Mouse (Mus musculus) left cerebral cortex, postnatal 4 days (tissue): ENCODE results near the gene Inca1. TPM values are rescaled to one million over a fixed set of nuclear protein-coding genes. Genes with fewer than 3 reads are reported as not detected.

Source experiments
- DNase-seq: peaks from one replicate; pipeline ENCODE4 v3.0.0-alpha.2; 2022
- intact Hi-C: fragments of 180-260 bp; cut with DNase I; formaldehyde crosslinking; loops from one replicate; pipeline ENCODE4 v1.15.1; 2025
- total RNA-seq, 2 experiments: library from RNA; stranded (reverse); gene quantifications; 2 replicates each; pipeline ENCODE4 v1.2.3; 2021

The Inca1 gene
- total RNA-seq, 2 experiments from 2014 or later: 0.30 to 0.77 TPM

- peak; percentile 71 for DNase-seq
- intact Hi-C loops: no loop called here
Measured at GRCm38 (mm10) chr11:70653345-70654197, 46.4 kb downstream of the Inca1 start.

- intact Hi-C loops: no loop called here
- no peak for DNase-seq
Measured at GRCm38 (mm10) chr11:70652884-70653344, 47.0 kb downstream of the Inca1 start.

DNA sequence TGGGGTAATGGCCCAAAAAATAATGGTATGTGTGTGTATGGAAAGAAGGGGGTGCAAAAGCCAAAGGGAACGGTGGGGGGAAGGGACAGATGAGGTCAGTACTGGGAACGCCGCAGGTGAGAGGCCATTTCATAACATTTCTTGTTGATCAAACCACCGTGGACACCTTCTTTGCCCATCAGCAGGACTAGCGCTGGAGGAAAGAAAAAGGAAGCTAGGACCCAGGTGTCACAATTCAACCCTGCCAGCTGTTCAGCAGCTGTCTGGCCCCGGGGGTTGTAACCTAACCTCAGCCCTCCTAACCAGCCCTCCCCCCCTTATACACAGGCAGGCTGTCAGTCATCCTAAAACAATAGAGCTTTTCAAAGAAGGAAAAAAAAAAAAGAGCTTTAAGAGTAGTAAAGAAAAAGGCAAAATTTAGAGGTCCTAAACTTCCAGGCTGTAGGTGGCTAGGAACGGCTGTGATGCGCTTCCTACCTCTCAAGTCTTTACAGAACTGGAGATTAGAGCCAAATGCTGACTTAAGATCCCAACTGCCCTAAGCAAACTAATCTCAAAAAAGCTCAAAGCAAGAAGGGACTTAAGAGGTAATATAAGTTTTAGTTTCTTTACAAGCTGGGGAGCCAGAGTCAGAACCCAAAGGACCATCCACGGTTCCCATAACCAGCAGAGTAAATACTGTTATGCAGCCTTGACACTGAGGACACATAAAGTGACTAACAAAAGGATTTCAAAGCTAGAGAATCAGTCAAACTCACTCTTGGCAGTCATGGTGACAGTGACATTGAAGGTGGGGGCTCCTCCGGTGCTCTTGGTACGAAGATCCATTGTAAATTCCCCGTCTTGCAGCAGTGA is 47.7 kb downstream of the Inca1 start:
- DNase-seq: no peak
- intact Hi-C loops: no loop called here

DNA sequence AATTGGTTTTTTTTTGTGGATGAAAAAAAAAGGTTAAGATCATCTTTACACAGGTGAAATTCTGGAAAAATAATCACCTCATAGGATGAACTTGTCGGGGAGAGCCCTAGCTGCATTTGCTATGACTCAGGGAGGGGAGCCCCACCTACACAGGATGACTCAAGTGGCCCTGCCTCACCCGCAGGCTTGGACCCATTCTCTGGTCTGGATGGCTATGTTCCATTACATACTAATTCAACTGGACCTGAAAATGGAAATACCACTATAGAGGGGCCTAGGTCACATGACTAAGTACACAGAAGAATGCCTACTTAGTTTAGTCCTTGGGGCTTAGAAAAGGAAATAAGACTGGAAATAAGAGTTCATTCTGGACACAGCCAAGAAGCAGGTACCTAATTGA is 48.6 kb downstream of the Inca1 start:
- no peak for DNase-seq
- intact Hi-C loops: no loop called here

- DNase-seq: no peak
- intact Hi-C loops: no loop called here
Measured at GRCm38 (mm10) chr11:70650322-70651175, 49.4 kb downstream of the Inca1 start.

GRCm38 (mm10) chr11:70649185-70649734 is 50.7 kb downstream of the Inca1 start:
- no peak for DNase-seq
- intact Hi-C loops: no loop called here

- DNase-seq: no peak
- intact Hi-C loops: no loop called here
Measured at GRCm38 (mm10) chr11:70648512-70648911, 51.4 kb downstream of the Inca1 start.

GRCm38 (mm10) chr11:70647716-70648420 is 52.1 kb downstream of the Inca1 start:
- peak; percentile 31 for DNase-seq
- intact Hi-C loops: no loop called here

- intact Hi-C loops: no loop called here
- peak; percentile 98 for DNase-seq
Measured at GRCm38 (mm10) chr11:70646691-70647650, 53.0 kb downstream of the Inca1 start, which contains the start of the genes Rnf167 and Slc25a11. Gene Rnf167, plus strand, starts transcription at chr11:70647235. Gene Slc25a11, minus strand, starts transcription at chr11:70647479.

- intact Hi-C loops: no loop called here
- DNase-seq: no peak
Measured at GRCm38 (mm10) chr11:70646259-70646555, 53.7 kb downstream of the Inca1 start.

DNA sequence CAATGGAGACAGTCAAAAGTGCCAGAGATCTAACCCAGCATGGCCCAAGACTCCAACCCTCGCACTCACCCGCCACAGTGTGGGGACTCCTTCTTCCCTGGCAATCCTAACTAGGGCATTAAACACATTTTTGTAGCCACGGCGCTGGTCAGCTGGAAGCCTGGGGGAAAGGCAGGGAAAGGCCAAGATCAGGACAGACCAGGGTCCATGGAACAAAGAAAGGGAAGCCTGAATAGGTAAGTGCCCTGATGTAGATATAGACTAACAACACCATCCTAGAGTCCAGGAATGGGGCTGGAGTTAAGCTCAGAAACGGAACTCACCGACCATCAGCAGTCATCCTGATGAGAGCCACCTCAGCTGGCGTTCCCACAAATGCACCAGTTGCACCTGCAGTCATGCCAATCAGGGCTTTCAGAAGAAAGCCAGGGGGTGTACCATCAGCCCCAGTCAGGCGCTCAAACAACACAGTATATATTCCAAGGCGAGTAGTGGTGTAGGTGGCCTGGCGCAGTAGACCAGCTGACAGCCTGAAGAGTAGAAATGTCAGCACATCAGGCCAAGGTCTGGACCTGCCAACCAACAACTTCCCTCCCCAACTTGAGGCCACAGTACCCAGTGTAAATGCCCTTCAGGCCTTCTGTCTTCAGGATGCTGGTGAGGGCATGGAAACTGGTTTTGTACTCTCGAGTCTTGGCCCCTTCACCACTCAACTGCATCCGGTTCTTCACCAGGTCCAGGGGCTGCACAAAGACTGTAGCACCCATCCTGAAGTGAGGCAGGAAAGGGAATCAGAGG is 54.3 kb downstream of the Inca1 start:
- no peak for DNase-seq
- intact Hi-C loops: no loop called here

GRCm38 (mm10) chr11:70644564-70645103 is 55.3 kb downstream of the Inca1 start:
- intact Hi-C loops: no loop called here
- DNase-seq: no peak

DNA sequence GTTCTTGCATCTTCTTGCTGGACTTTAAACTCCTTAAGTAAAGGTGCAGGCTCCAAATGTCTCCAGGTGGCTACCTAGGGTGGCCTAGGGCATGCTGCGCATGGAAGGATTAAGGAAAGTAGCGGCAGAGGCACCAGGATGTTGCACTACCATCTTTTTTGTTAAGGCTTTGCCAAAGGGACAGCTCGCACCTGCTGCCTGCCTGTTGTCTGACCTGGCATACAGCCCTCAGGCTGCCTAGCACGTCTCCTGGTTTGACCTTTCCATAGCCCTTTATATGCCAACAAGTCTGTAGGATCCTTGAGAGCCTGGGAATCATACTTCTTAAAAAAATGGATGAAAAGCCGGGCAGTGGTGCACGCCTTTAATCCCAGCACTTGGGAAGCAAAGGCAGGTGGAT is 56.9 kb downstream of the Inca1 start:
- intact Hi-C loops: no loop called here
- no peak for DNase-seq

DNA sequence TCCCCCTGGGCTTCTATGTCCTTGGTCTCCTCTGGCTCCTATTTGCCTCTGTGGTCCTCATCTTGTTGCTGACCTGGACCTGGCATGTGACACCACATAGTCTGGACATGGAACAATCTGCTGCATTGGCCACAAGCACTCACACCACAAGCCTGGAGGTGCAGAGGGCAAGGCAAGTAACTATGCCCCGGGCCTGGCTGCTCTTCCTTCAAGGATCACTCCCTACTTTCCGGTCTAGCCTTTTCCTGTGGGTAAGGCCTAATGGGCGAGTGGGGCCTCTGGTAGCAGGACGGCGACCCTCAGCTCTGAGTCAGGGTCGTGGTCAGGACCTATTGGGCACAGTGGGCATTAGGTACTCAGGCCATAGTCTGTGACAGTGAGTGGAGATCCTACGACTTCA is 58.7 kb downstream of the Inca1 start:
- intact Hi-C loops: no loop called here

DNA sequence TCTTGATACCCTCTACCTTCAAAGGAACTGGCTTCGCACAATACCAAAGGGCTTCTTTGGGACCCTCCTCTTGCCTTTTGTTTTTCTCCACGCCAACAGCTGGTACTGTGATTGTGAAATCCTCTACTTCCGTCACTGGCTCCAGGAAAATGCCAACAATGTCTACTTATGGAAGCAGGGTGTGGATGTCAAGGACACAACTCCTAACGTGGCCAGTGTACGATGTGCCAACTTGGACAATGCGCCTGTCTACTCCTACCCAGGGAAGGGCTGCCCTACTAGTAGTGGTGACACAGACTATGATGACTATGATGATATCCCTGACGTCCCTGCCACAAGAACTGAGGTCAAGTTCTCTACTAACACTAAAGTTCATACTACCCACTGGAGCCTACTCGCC is 60.0 kb downstream of the Inca1 start:
- DNase-seq: no peak
- intact Hi-C loops: no loop called here

More for the DNA sequence above, 58.7 kb downstream of the Inca1 start:
- DNase-seq: no peak

DNA sequence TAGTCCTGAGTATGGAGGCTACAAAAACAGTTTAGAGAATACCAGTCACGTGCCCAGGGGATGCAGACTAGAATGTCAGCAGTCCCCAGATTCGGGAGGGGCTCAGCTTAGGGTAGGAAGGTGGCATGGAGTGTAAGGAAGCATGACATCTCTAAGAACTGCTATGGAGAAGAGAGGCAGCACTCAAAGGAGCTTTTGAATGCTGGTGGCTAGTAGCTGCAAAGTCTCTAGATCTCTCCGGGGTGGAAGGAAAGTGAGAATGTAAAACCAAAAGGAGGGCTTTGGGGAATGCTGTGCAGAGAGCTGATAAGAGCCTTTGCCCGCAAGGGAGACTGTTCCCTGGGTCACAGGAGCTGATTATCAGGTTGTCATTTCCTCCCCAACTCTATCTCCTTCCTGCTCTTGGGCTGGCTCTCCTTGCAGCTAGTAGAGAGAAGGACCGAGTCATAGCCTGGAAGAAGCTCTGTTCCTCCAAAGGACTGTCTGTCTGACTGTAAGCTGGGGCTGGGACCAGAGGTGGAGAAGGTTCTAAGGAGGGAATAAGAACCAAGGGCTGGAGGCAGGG is 61.2 kb downstream of the Inca1 start, which contains the start of gene Gp1ba:
TSS of gene Gp1ba (plus strand) at position 409 of the 565 bp plus-strand sequence.
- DNase-seq: no peak
- intact Hi-C loops: no loop called here
